Mouse (Mus musculus): ENCODE measurements around the gene 2010111I01Rik. TPM values are rescaled to one million over a fixed set of nuclear protein-coding genes. Genes with fewer than 3 reads are reported as not detected.
A peak's percentile ranks its signal among the peaks of the same experiment; 100 is the strongest.

Gene 2010111I01Rik
- polyA plus RNA-seq, 1 experiment from 2014 or later: 28.5 TPM

DNA sequence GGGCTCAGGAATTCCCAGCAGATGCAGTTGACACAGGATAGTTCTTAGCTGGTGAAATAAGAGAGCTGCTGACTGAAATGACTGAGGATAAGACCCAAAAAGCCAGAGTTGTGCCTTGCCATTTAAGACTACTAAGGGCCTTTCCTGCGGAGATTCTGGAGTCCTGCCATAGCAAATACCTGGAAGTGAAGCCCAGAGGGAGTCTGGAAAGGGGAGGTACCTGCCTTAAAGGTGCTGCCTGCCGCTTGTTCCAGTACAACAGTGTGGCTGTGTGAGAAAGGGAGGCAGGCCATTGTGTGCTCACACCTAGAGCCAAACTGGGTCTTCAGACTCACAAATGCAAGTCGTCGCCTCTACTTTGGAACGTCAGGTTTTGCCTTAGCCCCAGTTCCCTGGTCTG lies 305.5 kb downstream of the 2010111I01Rik start:
- Histone ChIP-seq H3K4me3 (no peak overlapping the region), H3K27ac (replicated peaks) (no peak overlapping the region), H3K36me3 (no peaks in the 10 kb centered on the region), H3K4me1 (peaks cover 29% of the 10 kb centered on the region), H3K9me3 (replicated peaks) (no peaks in the 10 kb centered on the region), H3K27me3 (ENCODE audit: low read depth, poor library complexity, severe bottlenecking) (peaks cover 55% of the 10 kb centered on the region)
- no peak for DNase-seq (ENCODE audit: low spot score)
- WGBS: 22% methylated on average over 5 of the region's 5 CpGs

DNA sequence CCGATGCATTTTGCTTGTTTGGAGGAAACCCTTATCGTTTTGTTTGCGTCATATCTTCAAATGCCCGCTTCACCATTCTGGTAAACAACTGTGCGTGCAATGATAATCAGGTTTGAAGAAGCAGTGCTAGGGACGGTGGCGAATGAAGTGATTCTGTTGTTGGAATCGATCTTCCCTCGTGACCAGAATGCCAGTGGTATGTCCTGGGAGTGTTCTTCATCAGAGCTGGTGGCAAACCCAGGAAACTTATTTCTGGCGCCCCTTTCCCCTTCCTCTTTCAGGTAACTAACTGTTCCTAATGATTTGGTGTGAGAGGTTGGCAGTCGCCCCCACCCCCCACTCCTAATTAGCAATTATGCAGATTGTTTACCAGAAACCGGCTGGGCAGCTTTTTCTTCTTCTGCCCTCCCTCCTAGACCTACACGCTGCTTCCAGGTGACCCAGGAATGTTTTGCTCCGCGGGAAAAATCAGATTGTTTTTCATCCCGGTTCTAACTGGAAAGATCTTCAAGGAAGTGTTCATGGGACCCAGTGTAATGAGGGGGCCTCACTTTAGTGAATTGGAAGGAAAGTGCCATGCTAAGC lies 307.4 kb downstream of the 2010111I01Rik start:
- Histone ChIP-seq H3K4me3 (peak overlapping the region; percentile 59), H3K9me3 (replicated peaks) (no peaks in the 10 kb centered on the region), H3K36me3 (no peaks in the 10 kb centered on the region), H3K4me1 (peaks cover 30% of the 10 kb centered on the region), H3K27ac (replicated peaks) (peak overlapping the region; percentile 78), H3K27me3 (ENCODE audit: low read depth, poor library complexity, severe bottlenecking) (peaks cover 72% of the 10 kb centered on the region)
- WGBS: 4% methylated on average over 16 of the region's 16 CpGs
- DNase-seq (ENCODE audit: low spot score): no peak

DNA sequence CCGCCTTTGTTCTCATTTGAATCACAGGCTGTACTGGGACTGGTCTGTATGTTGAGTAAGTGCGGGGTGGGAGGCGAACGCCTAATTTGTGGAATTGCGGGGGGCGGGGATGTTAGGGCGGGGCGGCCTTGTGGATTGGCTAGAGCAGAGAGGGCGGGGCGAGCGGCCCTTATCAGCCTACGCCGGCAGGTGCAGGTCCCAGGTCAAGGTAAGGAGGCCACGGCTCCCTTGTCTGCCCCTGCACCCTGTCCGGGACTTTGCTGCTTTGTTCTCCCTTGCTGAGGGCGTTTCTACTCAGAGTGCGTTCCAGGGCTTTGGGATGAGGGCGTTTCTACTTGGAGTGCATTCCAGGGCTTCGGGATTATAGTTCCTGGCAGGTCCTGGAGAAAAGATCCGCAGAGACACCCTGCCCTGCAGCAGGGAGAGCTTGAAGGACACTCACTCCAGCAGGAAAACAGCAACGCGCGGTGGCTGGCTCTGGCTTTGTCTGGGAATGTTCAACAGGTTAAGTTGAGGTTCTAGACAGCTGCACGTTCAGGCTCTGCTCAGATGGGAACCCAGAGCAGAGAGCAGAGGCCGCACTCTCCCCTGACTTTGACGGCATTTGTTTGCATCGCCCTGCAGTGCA lies 308.0 kb downstream of the 2010111I01Rik start:
- Histone ChIP-seq H3K4me1 (peaks cover 29% of the 10 kb centered on the region), H3K27me3 (ENCODE audit: low read depth, poor library complexity, severe bottlenecking) (peaks cover 78% of the 10 kb centered on the region), H3K36me3 (no peaks in the 10 kb centered on the region), H3K9me3 (replicated peaks) (no peaks in the 10 kb centered on the region), H3K27ac (replicated peaks) (peak overlapping the region; percentile 78), H3K4me3 (peak overlapping the region; percentile 59)
- WGBS: under 1% methylated on average over 27 of the region's 27 CpGs
- peak; percentile 77 for DNase-seq (ENCODE audit: low spot score)

DNA sequence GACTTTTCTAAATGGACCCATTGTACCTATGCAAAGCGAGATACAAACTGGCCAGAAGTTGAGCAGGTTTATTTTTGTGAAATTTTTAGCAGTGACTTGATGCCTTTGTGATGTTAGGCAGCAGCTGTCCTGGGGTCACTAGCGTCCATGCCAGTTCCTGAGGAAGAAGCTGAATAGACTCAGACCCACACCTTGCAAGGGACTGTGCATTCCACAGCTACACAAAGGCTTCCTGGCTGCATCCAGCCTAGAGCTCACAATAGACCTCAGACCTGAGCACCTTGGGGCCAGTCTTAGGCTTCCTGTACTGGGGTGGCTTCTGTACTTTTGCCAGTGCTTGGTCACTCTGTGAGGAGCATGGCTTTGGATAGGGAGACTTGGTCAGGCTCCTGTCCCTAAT lies 309.2 kb downstream of the 2010111I01Rik start:
- H3K27me3 ChIP-seq (ENCODE audit: low read depth, poor library complexity, severe bottlenecking): peaks cover 80% of the 10 kb centered on the region
- no peak for DNase-seq (ENCODE audit: low spot score)
- H3K9me3 ChIP-seq (replicated peaks): no peaks in the 10 kb centered on the region
- WGBS: 30% methylated on average over 2 of the region's 2 CpGs
- H3K4me3 ChIP-seq: peak overlapping the region; percentile 32
- no peak overlapping the region; the same call in 1 of the 2 replicates for H3K27ac ChIP-seq (replicated peaks)
- no peaks in the 10 kb centered on the region for H3K36me3 ChIP-seq
- H3K4me1 ChIP-seq: peaks cover 40% of the 10 kb centered on the region

DNA sequence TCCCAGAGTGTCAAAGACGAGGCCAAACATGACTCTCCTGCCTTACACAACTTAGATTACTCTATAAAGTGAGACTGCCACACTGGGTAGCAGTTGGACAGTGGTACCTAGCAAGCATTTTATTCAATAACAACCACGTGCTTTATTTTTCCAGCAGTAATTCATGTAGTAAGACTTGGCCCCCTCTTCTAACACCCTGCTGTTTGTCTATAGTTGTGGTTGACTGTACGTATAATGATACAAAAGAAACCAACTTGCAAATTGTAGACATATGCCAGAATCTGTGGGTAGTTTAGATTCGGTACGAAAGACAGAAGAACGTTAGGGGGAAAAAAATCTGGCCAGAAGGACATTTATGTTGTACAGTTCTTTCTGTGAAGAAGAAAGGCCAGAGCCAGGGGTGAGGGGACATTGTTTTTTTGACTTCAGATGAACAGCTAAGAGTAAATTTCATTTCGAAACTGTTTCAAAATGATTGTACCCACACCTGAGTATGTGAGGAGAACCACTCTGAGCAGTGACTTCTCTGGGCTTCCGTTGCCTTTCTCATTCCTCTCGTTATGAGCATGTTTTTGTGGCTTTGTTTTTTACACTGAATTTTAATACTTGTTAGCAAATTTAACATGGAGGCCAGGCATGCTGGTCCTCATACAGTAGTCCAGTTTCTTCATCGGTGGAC lies 309.9 kb downstream of the 2010111I01Rik start:
- Histone ChIP-seq H3K9me3 (replicated peaks) (no peaks in the 10 kb centered on the region), H3K4me3 (no peak overlapping the region; the same call in 1 of the 2 replicates), H3K27me3 (ENCODE audit: low read depth, poor library complexity, severe bottlenecking) (peaks cover 73% of the 10 kb centered on the region), H3K27ac (replicated peaks) (no peak overlapping the region), H3K4me1 (peaks cover 48% of the 10 kb centered on the region), H3K36me3 (no peaks in the 10 kb centered on the region)
- no peak for DNase-seq (ENCODE audit: low spot score)
- 90% methylated on average over 10 of the region's 10 CpGs for WGBS

DNA sequence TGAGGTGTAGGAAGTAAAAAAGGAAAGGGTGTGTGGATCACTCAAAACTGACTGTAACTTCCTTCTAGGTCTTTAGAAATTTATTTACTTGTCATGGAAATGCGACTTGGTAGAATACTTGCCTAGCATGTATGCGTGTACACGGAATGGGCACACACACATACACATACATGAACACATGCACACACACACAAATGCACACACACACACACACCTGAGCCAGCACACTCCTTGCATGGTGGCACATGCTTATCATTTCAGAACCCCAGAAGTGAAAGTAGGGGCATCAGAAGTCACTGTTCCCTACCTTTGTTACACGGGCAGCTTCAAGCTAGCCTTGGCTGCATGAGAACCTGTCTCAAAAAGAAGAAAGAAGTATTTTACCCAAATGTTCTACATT lies 311.7 kb downstream of the 2010111I01Rik start:
- H3K4me3 ChIP-seq: no peak overlapping the region
- H3K4me1 ChIP-seq: peaks cover 64% of the 10 kb centered on the region

DNA sequence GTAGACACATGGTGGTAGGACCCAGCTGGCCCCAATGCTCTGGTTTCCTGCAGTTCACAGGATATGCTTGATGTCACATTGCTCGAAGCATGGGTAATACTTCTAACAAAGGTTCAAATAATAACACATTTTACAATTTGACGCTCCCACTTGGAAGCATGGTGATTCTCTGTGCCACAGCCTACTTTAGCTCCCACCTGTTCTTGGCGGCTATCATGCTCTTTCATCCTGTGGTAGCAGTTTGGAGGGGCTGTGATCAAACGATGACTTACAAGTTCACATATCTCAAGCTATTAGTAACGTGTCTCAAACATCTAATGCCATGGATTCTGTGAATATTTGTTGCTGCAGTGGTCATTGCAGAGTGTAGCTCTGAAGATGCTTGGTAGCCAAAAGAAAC lies 312.6 kb downstream of the 2010111I01Rik start:
- Histone ChIP-seq H3K36me3 (peaks cover 4% of the 10 kb centered on the region), H3K9me3 (replicated peaks) (no peaks in the 10 kb centered on the region), H3K27me3 (ENCODE audit: low read depth, poor library complexity, severe bottlenecking) (peaks cover 46% of the 10 kb centered on the region), H3K27ac (replicated peaks) (no peak overlapping the region), H3K4me3 (no peak overlapping the region), H3K4me1 (peaks cover 56% of the 10 kb centered on the region)
- 82% methylated on average over 5 of the region's 5 CpGs for WGBS
- DNase-seq (ENCODE audit: low spot score): no peak

More for the DNA sequence above, 311.7 kb downstream of the 2010111I01Rik start:
- WGBS: 97% methylated on average over 4 of the region's 4 CpGs
- H3K9me3 ChIP-seq (replicated peaks): no peaks in the 10 kb centered on the region
- peaks cover 55% of the 10 kb centered on the region for H3K27me3 ChIP-seq (ENCODE audit: low read depth, poor library complexity, severe bottlenecking)
- H3K27ac ChIP-seq (replicated peaks): no peak overlapping the region
- no peaks in the 10 kb centered on the region for H3K36me3 ChIP-seq
- DNase-seq (ENCODE audit: low spot score): no peak

DNA sequence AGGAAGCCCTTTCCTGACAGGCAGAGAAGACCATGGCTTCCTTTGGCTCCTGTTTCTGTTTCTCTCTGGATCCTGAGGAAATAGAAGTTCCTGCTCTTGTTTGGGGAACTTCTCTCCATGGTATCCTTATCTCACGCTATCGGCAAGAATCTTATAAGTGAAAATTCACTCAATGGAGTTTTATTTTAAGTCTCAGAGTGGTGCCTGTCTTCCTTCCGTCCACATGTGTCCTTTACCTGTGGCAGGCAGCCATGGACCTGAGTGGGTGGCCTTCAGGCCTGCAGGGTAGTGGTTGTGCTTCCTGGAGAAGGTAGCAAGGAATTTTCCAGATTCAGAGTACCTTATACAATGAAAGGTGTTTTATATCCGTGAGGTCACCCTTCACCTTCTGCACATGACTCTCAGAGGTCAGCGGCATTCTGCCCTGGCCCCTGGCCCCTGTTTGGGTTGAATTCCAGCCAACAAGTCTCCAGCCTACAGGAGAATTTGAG lies 313.5 kb downstream of the 2010111I01Rik start:
- Histone ChIP-seq H3K27ac (replicated peaks) (peak overlapping the region; percentile 74), H3K36me3 (peaks cover 5% of the 10 kb centered on the region), H3K9me3 (replicated peaks) (no peaks in the 10 kb centered on the region), H3K4me1 (peaks cover 47% of the 10 kb centered on the region), H3K4me3 (no peak overlapping the region), H3K27me3 (ENCODE audit: low read depth, poor library complexity, severe bottlenecking) (peaks cover 45% of the 10 kb centered on the region)
- DNase-seq (ENCODE audit: low spot score): no peak
- 66% methylated on average over 5 of the region's 5 CpGs for WGBS

DNA sequence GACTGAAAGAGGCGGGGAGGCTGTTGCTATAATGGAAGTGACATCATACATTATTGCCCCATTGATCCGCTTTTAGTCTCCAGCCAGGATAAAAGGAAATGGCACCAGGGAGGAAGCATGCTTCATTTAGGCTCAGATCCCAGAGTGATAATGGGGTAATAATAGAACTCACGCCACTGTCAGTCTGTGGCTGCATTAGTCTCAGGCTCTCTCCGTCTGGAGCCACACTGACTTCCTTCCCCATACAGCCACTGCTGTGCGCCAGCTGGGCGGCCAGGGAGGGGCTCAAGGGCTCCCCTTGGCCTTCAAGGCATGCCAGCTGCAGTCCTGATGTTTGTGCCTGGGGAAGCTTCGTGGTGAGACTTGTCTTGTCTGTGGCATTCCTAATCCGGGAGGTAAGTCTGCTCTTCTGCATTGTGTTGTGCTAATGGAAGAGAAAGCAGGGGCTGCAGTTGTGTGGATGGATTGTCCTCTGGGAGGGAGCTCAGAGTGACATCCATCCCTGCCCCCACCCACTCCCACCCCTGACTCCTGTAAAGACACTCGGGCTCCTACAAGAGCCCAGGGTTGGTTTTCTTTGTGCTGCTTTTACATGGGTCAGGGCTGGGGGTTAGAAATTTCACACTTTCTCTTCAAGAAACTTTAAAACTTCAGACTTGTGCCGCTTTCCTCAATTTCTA lies 314.2 kb downstream of the 2010111I01Rik start:
- WGBS: 14% methylated on average over 10 of the region's 10 CpGs
- Histone ChIP-seq H3K36me3 (peaks cover 9% of the 10 kb centered on the region), H3K4me1 (peaks cover 44% of the 10 kb centered on the region), H3K27me3 (ENCODE audit: low read depth, poor library complexity, severe bottlenecking) (peaks cover 42% of the 10 kb centered on the region), H3K4me3 (peak overlapping the region; percentile 32), H3K27ac (replicated peaks) (peak overlapping the region; percentile 74), H3K9me3 (replicated peaks) (no peaks in the 10 kb centered on the region)
- peak; percentile 65 for DNase-seq (ENCODE audit: low spot score)

DNA sequence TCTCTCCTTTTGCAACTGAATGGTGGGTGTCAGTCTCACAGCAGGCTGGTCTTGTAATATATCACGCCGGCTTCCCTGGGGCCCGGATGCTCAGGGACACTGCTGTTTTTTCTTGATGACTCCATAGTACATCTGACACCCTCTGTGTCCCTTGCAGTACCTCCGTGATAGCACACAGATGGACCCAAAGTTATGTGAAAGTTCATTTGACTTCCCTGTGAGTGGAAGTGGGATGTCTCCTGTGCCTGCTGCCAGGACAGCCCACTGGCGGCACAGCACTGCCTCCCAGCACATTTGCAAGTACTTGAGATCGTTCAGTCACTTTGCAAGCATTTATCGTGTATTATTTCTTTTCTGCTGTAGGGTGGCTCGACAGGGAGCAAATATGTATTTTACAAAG lies 315.1 kb downstream of the 2010111I01Rik start:
- H3K9me3 ChIP-seq (replicated peaks): no peaks in the 10 kb centered on the region
- H3K27ac ChIP-seq (replicated peaks): peak overlapping the region; percentile 74; the same call in 1 of the 2 replicates
- 72% methylated on average over 8 of the region's 8 CpGs for WGBS
- H3K36me3 ChIP-seq: peaks cover 9% of the 10 kb centered on the region
- peaks cover 34% of the 10 kb centered on the region for H3K27me3 ChIP-seq (ENCODE audit: low read depth, poor library complexity, severe bottlenecking)
- no peak for DNase-seq (ENCODE audit: low spot score)
- H3K4me3 ChIP-seq: peak overlapping the region; percentile 23
- peaks cover 42% of the 10 kb centered on the region for H3K4me1 ChIP-seq

DNA sequence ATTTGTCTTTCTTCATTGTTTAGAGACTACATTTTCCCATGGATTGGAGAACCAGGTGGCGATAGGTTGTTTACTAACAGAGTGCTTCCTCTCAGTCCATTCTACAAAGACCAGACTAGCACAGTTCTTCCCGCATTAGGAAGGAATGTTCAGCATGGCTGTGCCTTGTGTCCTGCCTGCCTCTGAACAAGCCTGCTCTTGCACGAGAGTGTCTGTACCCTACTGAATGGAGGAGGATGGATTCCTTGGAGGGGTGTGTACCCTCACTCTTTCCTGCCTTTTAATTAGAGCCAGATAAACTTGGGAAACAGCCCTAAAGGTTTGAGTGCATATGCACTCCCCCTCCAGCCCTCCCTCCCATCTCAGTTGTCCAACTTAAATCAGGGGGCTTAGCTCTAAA lies 315.7 kb downstream of the 2010111I01Rik start:
- whole genome bisulfite sequencing: 49% methylated on average over 3 of the region's 3 CpGs
- no peak for DNase-seq (ENCODE audit: low spot score)
- Histone ChIP-seq H3K27me3 (ENCODE audit: low read depth, poor library complexity, severe bottlenecking) (peaks cover 28% of the 10 kb centered on the region), H3K4me1 (peaks cover 42% of the 10 kb centered on the region), H3K27ac (replicated peaks) (0 out of 2 replicates have a peak overlapping the region, but pooled peaks have one; percentile 4), H3K36me3 (peaks cover 13% of the 10 kb centered on the region), H3K9me3 (replicated peaks) (no peaks in the 10 kb centered on the region), H3K4me3 (no peak overlapping the region)

DNA sequence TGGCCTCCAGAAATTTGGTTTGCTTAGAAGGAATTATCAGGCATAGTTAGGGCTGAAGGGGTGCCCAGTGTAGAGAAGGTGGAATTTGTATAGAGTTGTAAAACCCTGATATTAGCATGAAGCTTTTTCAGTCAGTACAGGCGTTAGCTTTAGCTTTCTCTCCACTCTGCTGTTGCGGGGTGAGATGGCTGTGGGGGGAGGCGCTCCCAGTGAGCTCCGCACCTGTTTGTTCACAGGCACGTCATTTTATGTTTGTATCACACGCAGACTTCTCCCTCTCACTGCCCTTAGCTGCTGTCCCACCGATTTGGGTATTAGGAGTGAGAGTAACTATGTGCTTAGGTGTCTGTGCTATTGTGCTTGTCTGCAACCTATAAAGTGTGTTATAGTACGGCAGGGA lies 316.5 kb downstream of the 2010111I01Rik start:
- 94% methylated on average over 8 of the region's 8 CpGs for WGBS
- peaks cover 42% of the 10 kb centered on the region for H3K4me1 ChIP-seq
- peaks cover 20% of the 10 kb centered on the region for H3K36me3 ChIP-seq
- no peaks in the 10 kb centered on the region for H3K9me3 ChIP-seq (replicated peaks)
- H3K27me3 ChIP-seq (ENCODE audit: low read depth, poor library complexity, severe bottlenecking): peaks cover 22% of the 10 kb centered on the region
- 0 out of 2 replicates have a peak overlapping the region, but pooled peaks have one; percentile 4 for H3K27ac ChIP-seq (replicated peaks)
- no peak for DNase-seq (ENCODE audit: low spot score)
- H3K4me3 ChIP-seq: no peak overlapping the region
